Mouse (Mus musculus): ENCODE data around the gene Prr30.
"Not testable (repeated sequence)": the region's sequence is repeated elsewhere in the genome, so short reads cannot be mapped to it uniquely, and the experiment has no call there.

Prr30 gene

DNA sequence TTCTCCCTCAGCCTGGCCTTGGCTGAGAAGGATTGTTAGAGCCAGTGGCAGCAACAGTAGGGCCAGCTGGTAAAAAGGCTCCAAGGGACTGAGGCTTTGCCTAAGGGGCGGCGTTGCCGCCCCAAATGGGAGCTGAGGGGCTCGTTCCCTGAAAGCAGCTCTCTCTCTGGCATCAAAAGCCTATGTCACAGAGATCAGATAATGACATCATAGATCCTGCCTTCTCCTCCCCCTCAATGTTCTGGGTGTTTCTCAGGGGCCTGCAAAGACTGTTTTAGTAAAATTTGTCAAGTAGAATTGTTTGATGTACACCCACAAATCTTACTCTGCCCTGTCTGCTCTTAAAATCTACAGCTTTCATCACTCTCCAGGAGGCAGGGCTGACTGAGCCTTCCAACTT, at the start of gene Prr30:
Gene Prr30 (minus strand): TSS at position 101 of the 400 bp plus-strand sequence.
- no peak for DNase-seq

GRCm38 (mm10) chr14:101246793-101247192, 46.7 kb upstream of the Prr30 start:
- DNase-seq: no peak

DNA sequence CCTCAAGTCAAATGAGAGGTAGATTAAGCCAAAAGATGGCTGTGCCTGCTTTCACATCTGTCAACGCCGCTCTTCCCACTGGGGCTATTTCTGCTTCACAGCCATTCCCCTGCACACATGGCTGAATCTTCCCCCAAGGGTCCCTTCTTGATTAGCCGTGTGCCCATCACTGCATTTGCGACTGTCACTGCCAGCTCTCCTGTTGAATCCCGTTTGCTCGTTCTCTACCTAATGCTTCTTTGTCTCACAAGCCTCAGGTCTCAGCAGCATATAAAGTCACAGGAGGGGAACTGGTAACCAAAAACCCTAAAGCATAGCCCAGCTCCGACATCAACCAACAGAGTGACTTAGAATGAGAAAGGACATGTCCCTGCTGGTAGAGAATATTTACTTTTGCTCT, 45.6 kb upstream of the Prr30 start:
- DNase-seq: no peak

GRCm38 (mm10) chr14:101244441-101244840, 44.3 kb upstream of the Prr30 start:
- DNase-seq: not testable (repeated sequence)

DNA sequence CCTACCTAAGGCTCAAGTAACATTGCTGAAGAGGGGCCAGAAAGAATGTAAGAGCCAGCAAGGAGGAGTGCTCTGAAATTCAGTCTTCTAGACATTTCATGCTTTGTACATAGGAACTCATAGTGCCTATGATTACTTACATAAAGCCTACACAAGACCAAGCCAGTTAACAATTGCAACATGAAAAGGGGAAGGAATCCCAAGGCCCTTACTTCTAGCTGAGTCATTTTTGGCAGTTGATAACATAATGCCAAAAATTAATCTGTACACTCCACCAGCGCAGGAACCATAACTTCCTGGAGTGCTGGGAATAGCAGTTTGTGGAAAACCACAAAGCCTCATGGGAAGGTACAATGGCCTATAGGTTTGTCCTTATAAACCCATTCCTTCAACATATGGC, 37.8 kb upstream of the Prr30 start:
- DNase-seq: no peak

DNA sequence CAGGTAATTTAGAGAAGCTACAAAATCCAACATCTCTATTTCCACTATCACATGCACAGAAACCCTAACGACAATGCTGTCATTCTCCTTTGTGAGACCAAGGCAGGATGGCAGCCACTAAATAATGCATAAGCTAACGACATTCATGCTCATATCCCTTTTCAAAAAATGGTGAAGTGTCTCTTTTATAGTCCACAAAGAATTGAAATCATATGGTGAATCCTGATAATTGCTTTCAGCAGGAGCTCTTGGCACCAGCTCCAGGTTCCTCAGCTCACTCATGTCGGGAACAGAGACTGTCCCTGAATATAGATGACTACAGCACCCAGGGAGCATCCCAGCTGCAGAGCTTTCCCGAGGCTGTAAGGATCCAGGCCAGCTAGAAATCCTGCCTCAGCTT, 28.9 kb upstream of the Prr30 start:
- DNase-seq: no peak

GRCm38 (mm10) chr14:101222319-101222718, 22.2 kb upstream of the Prr30 start:
- no peak for DNase-seq

DNA sequence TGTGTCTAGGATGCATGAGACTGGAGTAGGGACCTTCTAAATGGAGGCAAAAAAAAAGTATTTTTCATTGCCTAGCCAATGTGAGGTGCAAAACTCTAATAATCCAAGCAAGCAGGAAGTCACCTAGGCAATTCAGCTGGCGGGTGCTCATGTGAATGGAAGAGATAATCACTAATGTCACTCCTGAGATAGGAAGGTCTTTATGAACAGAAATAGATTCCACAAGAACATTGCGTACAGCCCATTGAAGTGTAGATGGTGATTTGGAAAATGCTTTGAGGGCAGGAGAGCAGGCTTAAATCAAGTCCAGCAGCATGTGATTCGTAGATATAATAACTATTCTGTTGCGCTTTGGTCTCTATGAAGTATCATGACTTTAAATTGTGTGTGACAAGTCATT, 27.9 kb downstream of the Prr30 start:
- no peak for DNase-seq

All from lung, postnatal 36 days (tissue).